Comparison of ENCODE assay signal across 8 mouse cellular contexts in genomic region chr11:5861678-5862393, GRCm38 (mm10). TPM values are rescaled to one million over a fixed set of nuclear protein-coding genes. Genes with fewer than 3 reads are reported as not detected.
A peak's percentile ranks its signal among the peaks of the same experiment; 100 is the strongest.
DNase-seq lines count a peak whose midpoint lies in the region; ATAC-seq lines count a peak whose summit lies in the region.

TSS of gene Aebp1 (plus strand) at chr11:5861947.

- H3K9ac ChIP-seq in hindbrain, embryonic 16.5 days (ENCODE audit: low read depth, low read length): peak within 1 kb of the TSS; percentile 60
- peak within 1 kb of the TSS; percentile 64 for H3K9ac ChIP-seq in limb, embryonic 12.5 days (replicated peaks)
- H3K9ac ChIP-seq in midbrain, embryonic 15.5 days: peak within 1 kb of the TSS; percentile 13

- peaks cover 14% of the 10 kb centered on the region for H3K27me3 ChIP-seq in hindbrain, embryonic 16.5 days (replicated peaks; ENCODE audit: control insufficient read depth, insufficient read depth, low read length)
- peaks cover 46% of the 10 kb centered on the region for H3K27me3 ChIP-seq in limb, embryonic 12.5 days
- peaks cover 31% of the 10 kb centered on the region for H3K27me3 ChIP-seq in midbrain, embryonic 15.5 days (replicated peaks)

- peak within 1 kb of the TSS; percentile 61 for H3K4me2 ChIP-seq in hindbrain, embryonic 16.5 days (ENCODE audit: low read length)
- peak within 1 kb of the TSS; percentile 72 for H3K4me2 ChIP-seq in limb, embryonic 12.5 days
- peak within 1 kb of the TSS; percentile 50 for H3K4me2 ChIP-seq in midbrain, embryonic 15.5 days

- intact Hi-C loops in gastrocnemius, postnatal 14 days (cut with DNase I; ENCODE audit: low total_unique reads): no loop called here

- peaks cover 7% of the 10 kb centered on the region; the same call in 1 of the 2 replicates for H3K4me1 ChIP-seq in hindbrain, embryonic 16.5 days (ENCODE audit: control insufficient read depth, insufficient read depth, low read depth, low read length)
- peaks cover 23% of the 10 kb centered on the region for H3K4me1 ChIP-seq in limb, embryonic 12.5 days (replicated peaks)
- H3K4me1 ChIP-seq in midbrain, embryonic 15.5 days: peaks cover 10% of the 10 kb centered on the region

- DNase-seq in MN1 (ENCODE audit: low spot score): peak; percentile 69
- DNase-seq in adrenal gland, postnatal 36 days: peak; percentile 92 to 94
- DNase-seq in gastrocnemius, postnatal 14 days: peak; percentile 78
- DNase-seq in urinary bladder, postnatal 25 days (ENCODE audit: low spot score): peak; percentile 60
- DNase-seq in c-Kit-positive CD71-positive TER-119-positive erythroid progenitor cells, embryonic 14.5 days (ENCODE audit: low spot score): no peak

- H3K36me3 ChIP-seq in hindbrain, embryonic 16.5 days (ENCODE audit: control insufficient read depth, insufficient read depth, low read length): no peaks in the 10 kb centered on the region
- H3K36me3 ChIP-seq in limb, embryonic 12.5 days: peaks cover 7% of the 10 kb centered on the region; the same call in 1 of the 2 replicates
- no peaks in the 10 kb centered on the region for H3K36me3 ChIP-seq in midbrain, embryonic 15.5 days (replicated peaks)

- H3K9me3 ChIP-seq in hindbrain, embryonic 16.5 days (ENCODE audit: control insufficient read depth, low read length): no peaks in the 10 kb centered on the region
- no peaks in the 10 kb centered on the region; the same call in 1 of the 2 replicates for H3K9me3 ChIP-seq in limb, embryonic 12.5 days
- H3K9me3 ChIP-seq in midbrain, embryonic 15.5 days: no peaks in the 10 kb centered on the region

- ATAC-seq in hindbrain, embryonic 16.5 days: peak; percentile 37; the same call in 1 of the 2 replicates
- ATAC-seq in limb, embryonic 12.5 days (ENCODE audit: insufficient number of reproducible peaks, insufficient read depth, low FRiP score, low TSS enrichment, low read depth): no peak
- 0 out of 2 replicates have a peak, but pooled peaks have one; percentile 50 for ATAC-seq in midbrain, embryonic 15.5 days (replicated peaks)

- H3K4me3 ChIP-seq in hindbrain, embryonic 16.5 days (ENCODE audit: low read length): peak within 1 kb of the TSS; percentile 39
- peak within 1 kb of the TSS; percentile 48 for H3K4me3 ChIP-seq in limb, embryonic 12.5 days (replicated peaks)
- H3K4me3 ChIP-seq in midbrain, embryonic 15.5 days: peak within 1 kb of the TSS; percentile 26

- H3K27ac ChIP-seq in hindbrain, embryonic 16.5 days (ENCODE audit: low read depth, low read length): no peak within 1 kb of the TSS
- H3K27ac ChIP-seq in limb, embryonic 12.5 days: no peak within 1 kb of the TSS
- no peak within 1 kb of the TSS for H3K27ac ChIP-seq in midbrain, embryonic 15.5 days

- WGBS in hindbrain, embryonic 16.5 days: 3% methylated on average over 57 of the region's 59 CpGs
- 2% methylated on average over 58 of the region's 59 CpGs for whole genome bisulfite sequencing in limb, embryonic 12.5 days
- WGBS in midbrain, embryonic 15.5 days: 5% methylated on average over 58 of the region's 59 CpGs

RNA-seq across cellular contexts. Expression of gene Aebp1, which starts in this region (rescaled TPM):
- 100 to 1,000 TPM; 372 to 401 TPM for total RNA-seq in adrenal gland, postnatal 36 days (2021)
- total RNA-seq in gastrocnemius, postnatal 14 days (2021): 10 to 100 TPM; 30.0 to 33.4 TPM
- 27.4 and 35.8 TPM in 2 replicates for polyA plus RNA-seq in hindbrain, embryonic 16.5 days (2015; fragmentation: Nextera tagmentation; extraction: Ambion mirVana)
- 12.5 and 15.2 TPM in 2 replicates for polyA plus RNA-seq in limb, embryonic 12.5 days (2016; fragmentation: Nextera tagmentation; extraction: Ambion mirVana)
- polyA plus RNA-seq in midbrain, embryonic 15.5 days (2015; fragmentation: Nextera tagmentation; extraction: Ambion mirVana): 21.9 and 27.7 TPM in 2 replicates

Comparison
In these comparisons a context has a peak if more than half of its experiments do, and no peak if none do; other contexts are left out.
1. RNA of gene Aebp1 (total RNA-seq): 372 to 401 TPM in adrenal gland, postnatal 36 days; 30.0 to 33.4 TPM in gastrocnemius, postnatal 14 days; every median in the first group is over 10 times any median in the second.
2. H3K9ac ChIP-seq: peak in every context shown above with its lines; median percentile 64 in limb, embryonic 12.5 days; 60 in hindbrain, embryonic 16.5 days; 13 in midbrain, embryonic 15.5 days.
3. Peak in every context shown above with its lines, with median percentiles within 50 percentile points of each other: H3K4me2 ChIP-seq and H3K4me3 ChIP-seq.